24 mouse cellular contexts compared by ENCODE assay signal in genomic region chr16:92739071-92739793, GRCm38 (mm10).
DNase-seq lines count a peak whose midpoint lies in the region; ATAC-seq and TF ChIP-seq lines count a peak whose summit lies in the region.
"Had no signal": no experiment of that assay in that cellular context is flagged by ENCODE, and none has a peak within 500 bp of the region (broad histone marks: within the 10 kb centered on the region; RNA-seq: fewer than 3 reads in every experiment).

No protein-coding gene starts in this region.

- H3K4me3 ChIP-seq in lung, embryonic 14.5 days (ENCODE audit: low read depth, low read length) = no peak overlapping the region
- H3K4me3 ChIP-seq in embryonic facial prominence, embryonic 14.5 days (ENCODE audit: low read depth, low read length) = no peak overlapping the region
- H3K4me3 ChIP-seq in limb, embryonic 12.5 days (replicated peaks) = no peak overlapping the region
- H3K4me3 ChIP-seq: hindbrain, embryonic 10.5 days; hindbrain, embryonic 15.5 days; kidney, embryonic 15.5 days; left cerebral cortex, adult 2 months; midbrain, embryonic 12.5 days; neural tube, embryonic 13.5 days had no signal

- no peak overlapping the region for H3K9ac ChIP-seq in lung, embryonic 14.5 days
- no peak overlapping the region for H3K9ac ChIP-seq in embryonic facial prominence, embryonic 14.5 days (ENCODE audit: low read depth, low read length)
- H3K9ac ChIP-seq in limb, embryonic 12.5 days (replicated peaks) = no peak overlapping the region
- H3K9ac ChIP-seq: hindbrain, embryonic 15.5 days; kidney, embryonic 15.5 days; liver, embryonic 14.5 days; midbrain, embryonic 12.5 days; neural tube, embryonic 13.5 days had no signal

- TF ChIP-seq CTCF in lung, embryonic 14.5 days (IDR thresholded peaks at IDR 0.05; ENCODE audit: low read depth) = no peak

- no peaks in the 10 kb centered on the region for H3K9me3 ChIP-seq in lung, embryonic 14.5 days (ENCODE audit: low read depth, low read length)
- no peaks in the 10 kb centered on the region for H3K9me3 ChIP-seq in embryonic facial prominence, embryonic 14.5 days (ENCODE audit: control insufficient read depth, low read length)
- no peaks in the 10 kb centered on the region for H3K9me3 ChIP-seq in limb, embryonic 12.5 days
- H3K9me3 ChIP-seq: hindbrain, embryonic 10.5 days; hindbrain, embryonic 15.5 days; kidney, embryonic 15.5 days; midbrain, embryonic 12.5 days; neural tube, embryonic 13.5 days had no signal

- ATAC-seq in lung, embryonic 14.5 days (ENCODE audit: insufficient read depth) = no peak
- no peak for ATAC-seq in embryonic facial prominence, embryonic 14.5 days (ENCODE audit: low read depth)
- ATAC-seq in limb, embryonic 12.5 days (ENCODE audit: insufficient number of reproducible peaks, insufficient read depth, low FRiP score, low TSS enrichment, low read depth) = no peak
- ATAC-seq: forebrain, embryonic 14.5 days had no signal

- H3K36me3 ChIP-seq in lung, embryonic 14.5 days (ENCODE audit: insufficient read depth) = no peaks in the 10 kb centered on the region
- H3K36me3 ChIP-seq in embryonic facial prominence, embryonic 14.5 days (ENCODE audit: control insufficient read depth, insufficient read depth, low read length) = no peaks in the 10 kb centered on the region
- H3K36me3 ChIP-seq in limb, embryonic 12.5 days = no peaks in the 10 kb centered on the region
- H3K36me3 ChIP-seq: hindbrain, embryonic 10.5 days; hindbrain, embryonic 15.5 days; kidney, embryonic 15.5 days; midbrain, embryonic 12.5 days; neural tube, embryonic 13.5 days had no signal

- DNase-seq in lung, embryonic 14.5 days = peak; percentile 50
- DNase-seq in lung, postnatal 14 days = no peak
- no peak for DNase-seq in embryonic facial prominence, embryonic 14.5 days (ENCODE audit: low spot score)
- DNase-seq in adrenal gland, postnatal 10 days = no peak
- DNase-seq in right cerebral cortex, postnatal 4 days = no peak
- no peak for DNase-seq in urinary bladder, postnatal 14 days (ENCODE audit: low spot score)
- DNase-seq: adrenal gland, postnatal 36 days; cerebellum, adult 2 months; cerebellum, postnatal 36 days; heart, postnatal 14 days; kidney, adult 18-20 months; kidney, postnatal 25 days; liver; lung, adult 2 months; thymus, postnatal 4 days had no signal

- no peaks in the 10 kb centered on the region for H3K27me3 ChIP-seq in lung, embryonic 14.5 days (ENCODE audit: insufficient read depth, low read length)
- no peaks in the 10 kb centered on the region for H3K27me3 ChIP-seq in embryonic facial prominence, embryonic 14.5 days (replicated peaks; ENCODE audit: control insufficient read depth, insufficient read depth, low read length)
- peaks cover 15% of the 10 kb centered on the region; the same call in 1 of the 2 replicates for H3K27me3 ChIP-seq in limb, embryonic 12.5 days
- H3K27me3 ChIP-seq: hindbrain, embryonic 15.5 days; midbrain, embryonic 12.5 days; neural tube, embryonic 13.5 days had no signal

- no peak overlapping the region for H3K27ac ChIP-seq in lung, embryonic 14.5 days (ENCODE audit: low read depth)
- peak overlapping the region; percentile 35; the same call in 1 of the 2 replicates for H3K27ac ChIP-seq in embryonic facial prominence, embryonic 14.5 days (replicated peaks; ENCODE audit: low read depth, low read length)
- 0 out of 2 replicates have a peak overlapping the region, but pooled peaks have one; percentile 46 for H3K27ac ChIP-seq in limb, embryonic 12.5 days
- H3K27ac ChIP-seq: hindbrain, embryonic 10.5 days; hindbrain, embryonic 15.5 days; kidney, embryonic 15.5 days; left cerebral cortex, adult 2 months; liver, embryonic 14.5 days; midbrain, embryonic 12.5 days; neural tube, embryonic 13.5 days had no signal

- H3K4me2 ChIP-seq in lung, embryonic 14.5 days = no peak overlapping the region
- H3K4me2 ChIP-seq in embryonic facial prominence, embryonic 14.5 days (ENCODE audit: low read depth, low read length) = 0 out of 2 replicates have a peak overlapping the region, but pooled peaks have one; percentile 21
- H3K4me2 ChIP-seq in limb, embryonic 12.5 days = no peak overlapping the region; the same call in 1 of the 2 replicates
- H3K4me2 ChIP-seq: hindbrain, embryonic 15.5 days; kidney, embryonic 15.5 days; midbrain, embryonic 12.5 days; neural tube, embryonic 13.5 days had no signal

- peaks cover 13% of the 10 kb centered on the region for H3K4me1 ChIP-seq in lung, embryonic 14.5 days (ENCODE audit: insufficient read depth)
- peaks cover 39% of the 10 kb centered on the region for H3K4me1 ChIP-seq in embryonic facial prominence, embryonic 14.5 days (ENCODE audit: control insufficient read depth, insufficient read depth, low read length)
- peaks cover 28% of the 10 kb centered on the region for H3K4me1 ChIP-seq in limb, embryonic 12.5 days (replicated peaks)
- H3K4me1 ChIP-seq: kidney, embryonic 15.5 days; midbrain, embryonic 12.5 days; neural tube, embryonic 13.5 days had no signal

- 62% methylated on average over 7 of the region's 7 CpGs for WGBS in lung, embryonic 14.5 days
- WGBS in embryonic facial prominence, embryonic 14.5 days = 68% methylated on average over 7 of the region's 7 CpGs
- WGBS in limb, embryonic 12.5 days = 43% methylated on average over 7 of the region's 7 CpGs
